Mouse (Mus musculus) fat pad, adult 2 months (tissue): ENCODE results near the gene Drg2.
A peak's percentile ranks its signal among the peaks of the same experiment; 100 is the strongest.
"Not testable (repeated sequence)": the region's sequence is repeated elsewhere in the genome, so short reads cannot be mapped to it uniquely, and the experiment has no call there.

Experiments used
- DNase-seq: peaks from one replicate; pipeline ENCODE4 v3.0.0-alpha.2; 2011; ENCODE audit warnings: low read depth, low spot score; ENCODE audit errors: extremely low read depth

The Drg2 gene

DNA sequence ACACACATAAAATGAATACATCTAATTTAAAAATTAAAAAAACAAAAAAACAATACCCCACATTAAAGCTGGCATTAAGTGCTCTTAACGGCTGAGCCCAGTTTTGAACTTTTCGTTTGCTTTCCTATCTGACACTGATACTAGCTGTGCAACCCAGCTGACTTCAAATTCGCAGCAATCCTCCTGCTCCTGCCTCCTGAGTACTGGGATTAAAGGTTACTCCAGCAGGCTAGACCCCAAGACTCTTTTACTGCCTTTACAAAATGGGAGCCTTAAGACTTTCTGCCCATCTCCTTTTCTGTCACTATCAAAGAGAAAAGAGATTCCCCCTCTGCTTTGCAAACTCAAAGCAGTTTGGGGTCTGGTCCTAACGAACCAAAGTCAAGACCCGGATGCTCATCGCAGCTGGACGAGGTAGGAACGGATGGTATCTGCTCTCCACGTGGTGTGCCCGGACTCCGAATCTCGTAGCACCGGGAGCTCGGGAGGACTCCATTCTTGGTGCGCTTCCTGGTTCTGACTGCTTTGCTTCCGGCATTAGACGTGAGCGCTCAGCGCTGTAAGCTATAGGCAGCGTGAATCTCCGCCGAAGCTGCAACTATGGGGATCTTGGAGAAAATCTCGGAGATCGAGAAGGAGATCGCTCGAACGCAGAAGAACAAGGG is at the start of gene Drg2:
Drg2 (plus strand) TSS at position 512 of the 665 bp plus-strand sequence.
- peak; percentile 40 for DNase-seq

DNA sequence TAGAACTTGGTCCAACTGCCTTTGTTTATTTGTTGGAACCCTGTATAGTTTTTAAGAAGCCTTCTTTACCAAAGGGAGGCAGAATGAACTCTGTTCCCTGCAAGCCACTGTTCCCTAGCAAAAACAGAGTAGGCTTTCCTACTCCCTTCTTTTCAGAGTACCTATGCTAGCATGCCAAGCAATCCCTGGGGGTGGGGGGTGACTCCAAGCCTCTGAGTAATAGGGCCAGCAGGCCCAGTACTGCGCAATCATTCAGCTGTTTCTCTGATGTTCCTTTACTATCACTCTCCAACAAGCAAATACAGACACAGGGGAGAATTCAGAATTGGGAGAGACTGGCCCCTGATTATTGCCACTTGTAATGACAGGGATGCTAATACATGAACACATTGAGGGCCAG is 47.8 kb upstream of the Drg2 start:
- no peak for DNase-seq

DNA sequence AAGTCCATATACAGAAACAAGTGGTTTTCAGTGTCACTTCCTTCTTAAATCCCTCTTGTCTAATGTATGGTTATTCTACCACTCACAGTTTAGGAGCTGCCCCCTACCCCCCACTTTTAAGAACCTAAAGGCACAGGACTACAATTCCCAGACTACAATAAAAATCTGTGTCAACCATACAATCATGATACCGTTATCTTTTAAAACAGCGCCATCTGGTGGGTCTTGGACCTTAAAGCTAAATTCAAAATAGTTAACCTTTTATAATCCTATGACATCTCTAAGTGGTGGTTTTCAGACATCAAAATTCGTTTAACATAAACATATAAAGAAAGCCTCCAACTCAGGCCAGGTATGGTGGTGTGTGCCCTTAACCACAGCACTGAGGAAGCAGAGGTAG is 42.2 kb upstream of the Drg2 start:
- no peak for DNase-seq

GRCm38 (mm10) chr11:60412921-60413320 is 41.5 kb upstream of the Drg2 start:
- DNase-seq: no peak

GRCm38 (mm10) chr11:60416590-60416962 is 37.8 kb upstream of the Drg2 start:
- DNase-seq: no peak

- DNase-seq: peak; percentile 85
These were observed 37.3 kb upstream of the Drg2 start, which contains the start of gene Gid4 for GRCm38 (mm10) chr11:60416963-60417716. Gid4 (plus strand) TSS chr11:60417145.

GRCm38 (mm10) chr11:60417717-60418472 is 36.5 kb upstream of the Drg2 start, which contains the start of gene Atpaf2:
Atpaf2 (minus strand) TSS chr11:60418457.
- DNase-seq: no peak

DNA sequence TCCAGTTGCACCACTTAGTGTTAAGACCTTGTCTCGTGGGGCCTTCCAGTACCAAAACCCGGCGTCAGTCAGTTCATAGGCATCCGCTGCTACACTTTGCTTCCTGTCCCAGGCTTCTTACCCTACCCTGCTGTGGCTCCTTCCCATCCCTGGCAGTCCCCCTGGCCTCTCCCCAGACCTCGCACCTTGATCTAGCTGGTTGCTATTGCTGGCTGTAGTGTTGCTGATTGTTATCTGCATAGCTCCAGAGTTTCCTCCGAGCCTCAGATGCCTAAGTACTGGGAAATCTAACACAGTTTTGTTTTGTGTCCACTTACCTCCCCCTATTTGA is 36.0 kb upstream of the Drg2 start:
- no peak for DNase-seq

GRCm38 (mm10) chr11:60422046-60422668 is 32.2 kb upstream of the Drg2 start:
- no peak for DNase-seq

DNA sequence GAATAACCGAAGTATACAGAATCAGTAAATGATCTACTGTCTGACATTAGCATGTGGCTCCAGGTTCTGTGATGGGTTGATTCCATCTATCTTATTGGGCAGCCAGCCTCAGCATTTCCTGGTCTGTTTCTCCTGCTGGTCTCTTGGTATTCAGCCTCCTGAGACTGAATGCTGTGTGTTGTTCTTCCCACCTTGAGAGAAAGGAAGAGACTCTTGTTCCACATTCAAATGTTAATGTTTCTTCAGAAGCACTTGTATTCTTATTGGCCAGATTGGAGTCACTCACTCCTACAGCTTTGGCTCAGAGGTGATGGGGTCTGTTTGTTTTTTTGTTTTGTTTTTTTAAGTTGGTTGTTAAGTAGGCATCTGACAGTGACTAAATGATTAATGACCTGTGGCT is 31.4 kb upstream of the Drg2 start:
- no peak for DNase-seq

GRCm38 (mm10) chr11:60426417-60426816 is 28.0 kb upstream of the Drg2 start:
- no peak for DNase-seq

GRCm38 (mm10) chr11:60427628-60428027 is 26.8 kb upstream of the Drg2 start:
- no peak for DNase-seq

- DNase-seq: no peak
These were observed 20.9 kb upstream of the Drg2 start for GRCm38 (mm10) chr11:60433501-60433900.

DNA sequence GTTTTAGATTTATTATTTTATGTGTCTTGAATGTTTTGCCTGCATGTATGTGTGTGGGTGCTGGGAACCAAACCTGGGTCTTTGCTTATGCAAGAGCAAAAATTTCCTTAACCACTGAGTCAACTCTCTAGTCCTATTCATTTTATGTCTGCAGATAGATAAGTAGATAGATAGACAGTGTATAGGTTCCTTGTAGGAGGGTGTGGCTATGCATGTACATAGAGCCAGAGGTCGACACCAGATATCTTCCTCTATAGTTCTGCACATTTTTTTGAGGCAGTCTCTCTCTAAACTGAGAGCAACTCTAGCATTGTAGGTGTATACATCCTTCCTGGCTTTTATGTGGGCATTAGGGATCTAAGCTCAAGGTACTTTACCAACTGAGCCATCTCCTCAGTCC is 19.3 kb upstream of the Drg2 start:
- no peak for DNase-seq

- no peak for DNase-seq
These were observed 17.8 kb upstream of the Drg2 start for GRCm38 (mm10) chr11:60436618-60437017.

GRCm38 (mm10) chr11:60439621-60440020 is 14.8 kb upstream of the Drg2 start:
- not testable (repeated sequence) for DNase-seq

GRCm38 (mm10) chr11:60440176-60440575 is 14.2 kb upstream of the Drg2 start:
- DNase-seq: no peak

- no peak for DNase-seq
These were observed 11.5 kb upstream of the Drg2 start for GRCm38 (mm10) chr11:60442896-60443295.

- DNase-seq: no peak
These were observed 10.4 kb upstream of the Drg2 start for GRCm38 (mm10) chr11:60444007-60444406.

DNA sequence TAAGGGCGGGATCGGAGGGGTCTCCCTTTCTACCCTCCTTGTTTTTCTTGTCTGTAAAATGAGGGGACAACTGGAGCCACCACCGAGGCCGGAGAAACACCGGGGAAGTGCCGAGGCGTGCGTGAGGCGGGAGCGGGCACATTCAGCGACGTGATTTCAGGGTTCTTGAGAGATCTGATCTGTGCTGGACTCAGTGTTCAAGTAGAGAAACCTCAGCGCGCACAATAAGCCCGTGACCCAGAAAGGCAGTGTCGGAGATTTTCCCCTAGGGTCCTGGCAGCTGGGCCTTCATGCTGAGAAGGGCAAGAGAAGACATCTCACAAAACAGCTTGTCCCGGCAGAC is 325 bp downstream of the Drg2 start:
- DNase-seq: no peak

DNA sequence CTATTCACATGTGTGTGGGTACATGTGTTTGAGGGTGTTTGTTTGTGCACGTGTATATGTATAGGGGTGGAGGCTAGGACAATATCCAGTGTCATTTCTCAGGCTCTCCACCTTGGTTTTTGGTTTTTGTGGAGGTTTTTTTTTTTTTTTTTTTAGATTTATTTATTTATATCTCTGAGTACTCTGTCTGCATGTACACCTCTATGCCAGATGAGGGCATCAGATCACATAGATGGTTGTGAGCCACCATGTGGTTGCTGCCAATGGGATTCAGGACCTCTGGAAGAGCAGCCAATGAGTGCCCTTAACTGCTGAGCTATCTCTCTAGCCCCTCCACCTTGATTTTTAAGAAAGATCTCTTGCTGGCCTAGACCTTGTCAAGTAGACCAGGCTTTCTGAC is 3.6 kb downstream of the Drg2 start:
- no peak for DNase-seq
